23 mouse cellular contexts compared by ENCODE assay signal in the genomic region with DNA sequence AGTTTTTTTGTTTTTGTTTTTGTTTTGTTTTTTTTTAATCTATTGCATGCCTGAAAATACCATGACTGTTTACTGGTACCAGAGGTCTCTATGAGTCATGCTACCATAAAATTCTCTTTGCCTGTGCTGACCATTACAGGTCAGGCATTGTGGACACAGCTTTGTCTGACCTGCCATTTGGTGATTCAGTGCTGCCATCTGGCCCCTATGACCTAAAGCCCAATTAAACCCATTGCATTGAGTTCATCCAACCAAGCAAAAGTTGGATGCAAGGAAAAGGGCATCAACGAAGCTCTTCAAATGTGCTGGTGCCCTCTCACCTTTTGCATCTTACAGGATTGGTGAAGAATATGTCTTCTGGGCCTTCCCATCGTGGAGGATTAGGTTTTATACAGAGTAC. TPM values are rescaled to one million over a fixed set of nuclear protein-coding genes. Genes with fewer than 3 reads are reported as not detected.
DNase-seq lines count a peak whose midpoint lies in the region; ATAC-seq lines count a peak whose summit lies in the region.
"Had no signal": no experiment of that assay in that cellular context is flagged by ENCODE, and none has a peak within 500 bp of the region (broad histone marks: within the 10 kb centered on the region; RNA-seq: fewer than 3 reads in every experiment).

No protein-coding gene starts in this region.

- no peak overlapping the region for H3K4me2 ChIP-seq in neural tube, embryonic 15.5 days
- H3K4me2 ChIP-seq: forebrain, embryonic 13.5 days; hindbrain, embryonic 12.5 days had no signal

- H3K9me3 ChIP-seq in neural tube, embryonic 15.5 days (replicated peaks), result no peaks in the 10 kb centered on the region
- H3K9me3 ChIP-seq: embryonic facial prominence, embryonic 10.5 days; forebrain, embryonic 13.5 days; G1E; heart, embryonic 10.5 days; hindbrain, embryonic 12.5 days had no signal

- H3K36me3 ChIP-seq in neural tube, embryonic 15.5 days, result no peaks in the 10 kb centered on the region
- H3K36me3 ChIP-seq: embryonic facial prominence, embryonic 10.5 days; G1E; heart, embryonic 10.5 days; hindbrain, embryonic 12.5 days had no signal

- no peak overlapping the region for H3K9ac ChIP-seq in neural tube, embryonic 15.5 days (replicated peaks)
- H3K9ac ChIP-seq: forebrain, embryonic 13.5 days; hindbrain, embryonic 12.5 days had no signal

- H3K4me3 ChIP-seq in neural tube, embryonic 15.5 days (replicated peaks), result no peak overlapping the region
- H3K4me3 ChIP-seq: embryonic facial prominence, embryonic 10.5 days; forebrain, embryonic 13.5 days; gastrocnemius, adult 2 months; heart, embryonic 10.5 days; hindbrain, embryonic 12.5 days had no signal

- WGBS in neural tube, embryonic 15.5 days, result 11% methylated on average over 2 of the region's 2 CpGs

- no peak for ATAC-seq in neural tube, embryonic 15.5 days (ENCODE audit: low FRiP score)
- ATAC-seq: CD4-positive, CD25-positive, alpha-beta regulatory T cell, adult 4 months; forebrain, embryonic 13.5 days; hindbrain, embryonic 16.5 days; inflammation-experienced regulatory T-cells, adult 6 months; intestine, postnatal 0 days had no signal

- DNase-seq in cerebellum, adult 9-10 months, result peak; percentile 31
- DNase-seq in cerebellum, postnatal 14 days, result no peak
- peak; percentile 22 for DNase-seq in neural tube, embryonic 10.5 days (ENCODE audit: extremely low spot score, low spot score)
- peak; percentile 64 for DNase-seq in brain, adult 2 months (ENCODE audit: low read depth, low spot score)
- no peak for DNase-seq in lung, postnatal 14 days
- DNase-seq in left cerebral cortex, postnatal 10 days (ENCODE audit: extremely low spot score in 1 of 2, low spot score in 2 of 2), result no peak
- DNase-seq: adrenal gland, postnatal 10 days; B cell, adult 2 months; gastrocnemius, adult 2 months; gastrocnemius, postnatal 25 days; heart, postnatal 10 days; heart, postnatal 4 days; kidney, adult 8-10 months had no signal

- intact Hi-C loops in left cerebral cortex, postnatal 10 days (cut with DNase I), result no loop called here

- H3K4me1 ChIP-seq in neural tube, embryonic 15.5 days, result no peaks in the 10 kb centered on the region
- H3K4me1 ChIP-seq: forebrain, embryonic 13.5 days; heart, embryonic 10.5 days; hindbrain, embryonic 12.5 days had no signal

- H3K27ac ChIP-seq in neural tube, embryonic 15.5 days (replicated peaks), result no peak overlapping the region
- H3K27ac ChIP-seq: embryonic facial prominence, embryonic 10.5 days; forebrain, embryonic 13.5 days; gastrocnemius, adult 2 months; heart, embryonic 10.5 days; hindbrain, embryonic 12.5 days had no signal

- no peaks in the 10 kb centered on the region for H3K27me3 ChIP-seq in neural tube, embryonic 15.5 days (replicated peaks)
- H3K27me3 ChIP-seq: forebrain, embryonic 13.5 days; hindbrain, embryonic 12.5 days had no signal

RNA-seq across cellular contexts. Expression of a gene that starts 39.4 kb away (rescaled TPM):
- polyA plus RNA-seq in neural tube, embryonic 15.5 days (2015; fragmentation: Nextera tagmentation; extraction: Ambion mirVana), result 16.2 and 18.5 TPM in 2 replicates
- 10 to 100 TPM; 15.0 to 19.0 TPM for total RNA-seq in left cerebral cortex, postnatal 10 days (2021)

Comparison
In these comparisons a context has a peak if more than half of its experiments do, and no peak if none do; other contexts are left out.
1. DNase-seq: peak in cerebellum, adult 9-10 months (single experiment), neural tube, embryonic 10.5 days (single experiment) and brain, adult 2 months (single experiment); none in cerebellum, postnatal 14 days (0 of 2), lung, postnatal 14 days (single experiment) and left cerebral cortex, postnatal 10 days (0 of 2).